Mouse (Mus musculus) gastrocnemius, postnatal 14 days (tissue): Measurements from ENCODE around the gene Klrb1c. TPM values are rescaled to one million over a fixed set of nuclear protein-coding genes. Genes with fewer than 3 reads are reported as not detected.
"Not testable (repeated sequence)": the region's sequence is repeated elsewhere in the genome, so short reads cannot be mapped to it uniquely, and the experiment has no call there.

Experiments
- DNase-seq: peaks from one replicate; pipeline ENCODE4 v3.0.0; 2021; ENCODE audit warnings: mixed read lengths
- intact Hi-C: fragments of 180-260 bp; cut with DNase I; formaldehyde crosslinking; loops from one replicate; pipeline ENCODE4 v1.15.1; 2025; ENCODE audit warnings: low total_unique reads
- total RNA-seq, 2 experiments: library from RNA; stranded (reverse); gene quantifications; 2 replicates each; pipeline ENCODE4 v1.2.3; 2021

Klrb1c gene
- total RNA-seq, 2 experiments from 2014 or later, result 0.14 TPM; not detected in 1

GRCm38 (mm10) chr6:128761144-128761540, 27.9 kb downstream of the Klrb1c start:
- intact Hi-C loops, result loop anchor here (2.0 kb wide), 1 partner anchor 78 kb away; no protein-coding TSS in a partner anchor
- DNase-seq, result no peak

GRCm38 (mm10) chr6:128760416-128761143, 28.4 kb downstream of the Klrb1c start:
- DNase-seq, result peak; percentile 76
- intact Hi-C loops, result loop anchor here (2.0 kb wide), 1 partner anchor 78 kb away; no protein-coding TSS in a partner anchor

GRCm38 (mm10) chr6:128760016-128760415, 29.0 kb downstream of the Klrb1c start:
- intact Hi-C loops, result loop anchor here (2.0 kb wide), 1 partner anchor 79 kb away; no protein-coding TSS in a partner anchor

GRCm38 (mm10) chr6:128759221-128759950, 29.6 kb downstream of the Klrb1c start:
- intact Hi-C loops, result no loop called here
- DNase-seq, result no peak

More at GRCm38 (mm10) chr6:128760016-128760415, 29.0 kb downstream of the Klrb1c start:
- peak; percentile 85 for DNase-seq

GRCm38 (mm10) chr6:128755402-128755763, 33.6 kb downstream of the Klrb1c start:
- DNase-seq, intact Hi-C loops: not testable (repeated sequence)

DNA sequence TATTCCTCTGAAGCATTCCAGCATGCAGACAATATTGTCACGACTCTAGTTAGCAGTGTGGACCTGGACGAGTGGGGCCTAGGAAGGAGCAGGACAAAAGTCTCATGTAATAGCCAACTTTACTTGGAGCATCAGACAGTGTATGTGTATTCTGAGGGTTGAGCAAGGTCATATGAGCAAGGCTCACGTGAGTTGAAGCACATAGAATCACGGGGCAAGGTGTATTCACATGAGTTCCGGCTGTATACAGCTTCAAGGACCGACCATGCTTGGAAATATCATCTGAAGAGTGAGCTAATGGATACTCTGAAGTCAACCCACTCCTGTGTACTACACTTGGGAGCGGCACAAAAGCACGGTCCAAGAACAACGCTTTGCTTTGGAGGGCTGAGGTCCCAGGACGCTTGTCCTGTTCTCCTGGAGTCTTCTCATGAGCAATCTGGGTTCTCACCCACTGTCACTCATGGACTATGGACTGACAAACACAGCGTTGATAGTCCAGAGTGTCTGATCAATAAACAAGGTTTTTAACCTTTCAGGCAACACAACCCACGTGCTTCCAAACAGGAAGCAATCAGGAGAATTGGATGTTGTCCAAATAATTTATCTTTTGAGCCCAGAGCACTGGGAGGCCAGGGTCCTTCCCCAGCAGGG, 34.1 kb downstream of the Klrb1c start:
- intact Hi-C loops, DNase-seq: not testable (repeated sequence)

DNA sequence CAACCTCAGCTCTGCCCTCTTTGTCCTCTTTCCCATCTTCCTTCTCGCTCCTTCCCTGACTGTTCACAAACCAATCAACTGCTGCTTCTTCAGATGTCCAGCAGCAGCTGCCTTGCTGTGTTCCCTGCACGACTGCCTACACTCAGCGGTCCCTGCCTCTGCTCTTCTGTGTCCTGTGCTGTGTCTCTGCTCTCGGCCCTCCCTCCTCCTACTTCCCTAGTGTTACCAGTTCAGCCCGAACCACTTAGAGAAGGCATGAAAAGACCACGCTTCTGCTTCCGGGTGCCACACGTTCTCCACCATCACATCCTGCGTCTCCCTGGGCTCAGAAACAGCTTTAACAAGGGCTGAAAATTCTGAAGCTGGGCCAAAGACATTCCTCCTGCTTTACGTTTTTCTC, 34.8 kb downstream of the Klrb1c start:
- peak; percentile 11 for DNase-seq
- intact Hi-C loops, result not testable (repeated sequence)

DNA sequence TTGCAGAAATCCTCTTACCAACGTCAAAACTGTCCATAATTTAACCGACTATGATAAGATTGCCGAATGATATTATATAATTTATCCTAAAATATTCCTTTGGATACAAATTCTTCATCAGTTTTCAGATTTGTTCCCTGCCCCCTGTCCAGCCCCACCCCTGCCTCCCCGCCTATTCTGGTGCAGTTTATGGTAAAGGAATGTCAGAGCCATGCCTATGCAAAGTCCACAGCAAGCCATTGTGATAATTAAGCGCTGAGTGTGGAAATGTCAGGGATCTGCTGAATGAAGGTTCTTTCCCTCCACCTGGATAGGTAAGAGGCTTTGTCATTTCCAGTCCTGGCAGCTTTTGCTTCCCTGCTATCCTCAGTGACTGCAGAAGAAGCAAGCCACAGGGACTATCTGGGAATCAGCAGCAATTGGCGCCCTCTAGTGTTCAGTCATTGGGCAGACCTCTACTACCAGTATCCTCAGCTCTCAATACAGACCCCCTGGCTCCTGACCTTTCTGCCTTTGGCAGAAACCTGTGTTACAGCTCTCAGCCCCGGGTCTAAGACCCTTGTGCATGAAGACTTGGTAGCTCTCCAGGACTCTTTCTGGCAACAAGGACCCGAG, 35.3 kb downstream of the Klrb1c start:
- DNase-seq, result peak; percentile 72
- intact Hi-C loops, result not testable (repeated sequence)

- intact Hi-C loops, DNase-seq: not testable (repeated sequence)
These were observed 42.0 kb downstream of the Klrb1c start for GRCm38 (mm10) chr6:128747006-128747405.

- intact Hi-C loops, result no loop called here
- no peak for DNase-seq
These were observed 51.6 kb downstream of the Klrb1c start for GRCm38 (mm10) chr6:128737445-128737844.

DNA sequence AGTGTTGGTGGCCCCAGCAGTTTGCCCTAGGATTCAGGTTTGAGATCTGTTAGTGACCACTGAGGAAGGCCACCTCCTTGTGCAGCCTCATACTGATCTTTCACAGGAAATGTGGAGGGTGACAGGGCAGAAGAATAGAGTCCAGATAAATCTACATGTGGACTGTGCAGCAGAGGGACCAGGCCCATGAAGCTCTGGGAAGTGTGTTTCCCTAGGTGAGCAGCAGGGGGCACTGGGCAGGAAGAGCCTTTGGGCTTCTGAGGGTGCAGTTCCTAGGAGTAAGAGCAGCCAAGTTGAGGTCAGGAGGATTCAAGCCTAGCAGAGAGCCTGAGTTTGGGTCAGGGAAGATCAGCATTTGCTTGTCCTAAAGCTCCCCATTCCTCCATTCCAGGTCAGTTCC, 52.9 kb downstream of the Klrb1c start:
- no peak for DNase-seq
- intact Hi-C loops, result no loop called here

DNA sequence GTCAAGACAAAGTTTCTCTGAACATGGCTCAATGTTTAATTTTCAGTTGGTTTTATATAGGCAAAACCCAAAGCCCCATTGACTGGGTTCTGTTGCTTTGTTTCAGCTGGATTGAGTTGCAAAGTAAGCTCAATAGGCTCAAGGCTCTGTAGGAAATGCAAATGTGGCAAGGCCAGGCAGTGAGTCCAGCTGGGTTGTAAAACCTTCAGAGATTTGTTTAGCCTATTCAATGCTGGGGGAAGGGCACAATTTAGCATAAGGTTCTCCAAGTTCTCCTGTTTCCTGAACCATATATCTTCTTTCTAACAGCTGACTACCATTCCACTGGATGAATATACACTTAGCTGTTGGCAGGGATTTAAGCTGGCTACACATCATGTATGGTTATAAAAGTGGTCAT, 54.1 kb downstream of the Klrb1c start:
- no peak for DNase-seq
- intact Hi-C loops, result no loop called here

- DNase-seq, result no peak
- intact Hi-C loops, result no loop called here
These were observed 54.9 kb downstream of the Klrb1c start for GRCm38 (mm10) chr6:128733908-128734679.

DNA sequence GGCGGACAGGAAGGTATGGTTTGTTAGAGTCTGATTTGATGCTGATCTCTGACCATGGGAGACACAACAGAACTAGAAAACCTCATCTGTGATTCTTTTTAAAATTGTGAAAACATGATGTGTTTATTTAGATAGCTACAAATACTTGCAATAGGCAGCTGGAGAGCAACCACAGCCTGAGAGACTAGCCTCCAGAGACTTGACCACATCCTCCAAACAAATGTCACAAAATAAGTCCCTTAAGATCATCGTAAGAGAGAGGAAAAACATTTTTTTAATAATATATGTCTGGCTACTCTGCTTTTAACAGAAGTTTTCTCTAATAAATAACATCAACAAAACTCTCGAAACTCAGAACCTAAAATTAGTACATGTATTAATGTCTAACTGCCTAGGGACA, 57.0 kb downstream of the Klrb1c start:
- DNase-seq, result no peak
- intact Hi-C loops, result no loop called here

Other genes starting within 250 kb of the Klrb1c start
- gene A2ml1, start 207.6 kb downstream of the Klrb1c start, total RNA-seq, result not detected
- gene Klrb1a, start 165.7 kb downstream of the Klrb1c start, total RNA-seq, result not detected
- gene Clec2h, start 126.8 kb downstream of the Klrb1c start, total RNA-seq, result not detected
- gene Klrb1, start 66.2 kb downstream of the Klrb1c start, total RNA-seq, result not detected
- gene Gm44511, start 37.1 kb upstream of the Klrb1c start, total RNA-seq, result not detected
- not detected for gene Klrb1b, start 37.1 kb upstream of the Klrb1c start, total RNA-seq
- not detected for gene Clec2i, start 98.4 kb upstream of the Klrb1c start, total RNA-seq
- under 1 TPM in 1 of 2 experiments, not detected in 1; 0.13 TPM for gene BC035044, start 101.9 kb upstream of the Klrb1c start, total RNA-seq
- 1 to 10 TPM; 2.0 to 3.6 TPM for gene Clec2g, start 145.2 kb upstream of the Klrb1c start, total RNA-seq